Mouse (Mus musculus) heart, adult 8-10 months (tissue): ENCODE results near the gene Mtx2. TPM values are rescaled to one million over a fixed set of nuclear protein-coding genes. Genes with fewer than 3 reads are reported as not detected.
A peak's percentile ranks its signal among the peaks of the same experiment; 100 is the strongest.

Source experiments
- DNase-seq: peaks from one replicate; pipeline ENCODE4 v3.0.0; 2022; ENCODE audit warnings: low spot score
- total RNA-seq, 4 experiments: library from RNA; stranded (reverse); gene quantifications; 2 replicates each; pipeline ENCODE4 v1.2.4; 2022

Gene Mtx2
- 100 to 1,000 TPM; 111 to 125 (median 119) TPM for total RNA-seq

DNA sequence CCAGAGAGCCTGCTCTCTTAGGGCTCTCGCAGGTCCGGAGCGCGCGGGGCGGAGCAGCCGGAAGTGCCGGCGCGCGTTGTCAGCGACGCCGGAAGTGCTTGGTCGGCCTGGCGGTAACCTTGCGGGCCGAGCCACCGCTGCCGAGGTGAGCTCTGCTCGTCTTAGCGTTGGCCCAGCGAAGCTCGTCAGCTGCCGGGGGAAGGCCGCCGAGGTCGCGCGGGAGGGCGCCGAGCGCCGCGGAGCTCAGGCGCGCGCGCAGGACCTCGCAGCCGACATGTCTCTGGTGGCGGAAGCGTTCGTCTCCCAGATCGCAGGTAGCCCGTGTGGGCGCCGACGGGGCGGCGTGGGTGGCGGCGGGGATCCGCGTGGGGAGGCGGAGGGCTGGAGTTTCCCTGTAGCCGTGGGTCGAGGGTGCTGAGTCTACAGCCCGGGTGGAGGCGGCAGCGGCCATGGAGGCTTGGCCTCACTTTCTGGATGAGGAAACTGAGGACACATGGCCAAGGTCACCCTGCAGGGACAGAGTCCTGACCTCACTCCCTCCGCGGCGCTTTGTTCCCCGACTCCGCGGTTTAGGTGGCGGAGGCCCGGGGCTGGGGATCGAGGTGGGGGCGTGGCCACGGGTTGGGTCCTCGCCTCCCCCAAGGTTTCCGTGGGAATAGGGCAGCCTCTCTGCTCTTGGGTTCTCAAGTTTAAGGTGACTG, at the start of gene Mtx2:
Gene Mtx2 (plus strand): TSS at position 74 of the 701 bp plus-strand sequence.
- DNase-seq = peak; percentile 58

DNA sequence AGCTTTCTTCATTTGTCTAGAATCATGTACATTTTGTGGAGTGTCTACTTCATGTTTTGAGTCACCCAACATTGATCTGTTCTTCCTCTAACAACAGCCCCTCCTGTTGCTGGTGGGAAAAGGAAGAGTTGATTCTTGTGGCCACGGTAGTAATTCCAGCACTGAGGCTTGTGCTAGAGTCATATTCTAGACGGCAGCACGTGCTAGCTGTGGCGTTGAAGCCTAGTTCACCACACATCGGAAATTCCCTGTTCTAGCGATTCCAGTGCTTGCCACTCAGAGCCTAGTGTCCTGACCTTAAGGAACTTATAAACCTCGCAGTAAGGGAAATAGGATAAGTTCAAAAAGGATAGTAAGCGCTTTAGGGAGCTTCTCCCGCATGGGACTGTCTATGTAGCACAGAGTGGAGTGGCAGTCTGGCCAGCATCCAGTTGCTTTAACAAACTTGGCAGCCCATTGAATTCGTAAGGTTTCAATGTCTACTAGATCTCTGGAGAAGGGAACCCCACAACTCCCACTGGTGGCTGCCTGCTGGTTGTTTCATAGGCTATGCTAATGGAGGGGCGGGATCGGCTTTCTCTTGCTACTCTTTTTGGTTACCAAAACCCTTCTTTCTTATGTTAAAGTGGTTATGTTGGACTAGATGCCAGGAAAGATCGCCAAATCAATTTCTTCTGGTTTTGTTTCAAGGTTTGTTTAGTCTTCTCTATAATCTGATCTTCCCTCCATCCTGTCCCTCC, 47.9 kb upstream of the Mtx2 start:
- DNase-seq = no peak

DNA sequence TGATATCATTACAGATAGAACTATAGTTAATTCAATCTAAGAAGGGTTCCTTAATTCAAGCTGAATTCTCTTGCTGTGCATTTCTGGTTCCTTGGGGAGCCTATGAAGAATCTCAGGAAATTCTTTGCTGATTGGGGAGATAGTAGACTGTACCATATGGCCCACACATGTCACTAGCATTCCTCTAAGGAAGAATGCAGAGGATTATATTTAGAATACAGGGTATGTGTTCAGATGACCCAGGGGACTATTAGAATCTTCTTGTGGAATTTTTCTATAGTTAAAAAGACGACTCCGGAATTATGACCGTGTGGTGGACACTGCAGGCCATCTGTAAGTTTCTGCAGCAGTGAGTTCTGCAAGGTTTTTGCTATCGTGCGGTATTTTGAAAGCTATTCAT, 44.2 kb upstream of the Mtx2 start:
- DNase-seq = no peak

DNA sequence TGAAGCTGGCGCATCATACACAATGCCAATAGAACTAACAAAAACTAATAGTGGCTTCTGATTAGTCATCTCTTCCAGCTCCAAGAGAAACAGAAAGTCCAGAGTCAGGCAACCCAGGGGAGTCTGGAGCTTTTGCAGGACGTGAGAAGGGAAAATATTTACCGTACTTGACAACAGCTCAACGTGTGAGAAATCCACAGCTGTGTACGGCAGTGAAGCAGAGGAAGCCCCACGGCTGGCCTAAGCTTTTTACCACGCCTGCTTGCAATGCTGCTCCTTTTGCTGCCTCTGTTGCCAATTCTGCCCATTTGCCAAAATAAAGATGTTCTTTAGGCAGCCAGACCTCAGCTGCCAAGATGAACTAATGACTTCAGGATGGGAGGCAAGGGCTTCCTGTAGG, 30.1 kb upstream of the Mtx2 start:
- peak; percentile 24 for DNase-seq

DNA sequence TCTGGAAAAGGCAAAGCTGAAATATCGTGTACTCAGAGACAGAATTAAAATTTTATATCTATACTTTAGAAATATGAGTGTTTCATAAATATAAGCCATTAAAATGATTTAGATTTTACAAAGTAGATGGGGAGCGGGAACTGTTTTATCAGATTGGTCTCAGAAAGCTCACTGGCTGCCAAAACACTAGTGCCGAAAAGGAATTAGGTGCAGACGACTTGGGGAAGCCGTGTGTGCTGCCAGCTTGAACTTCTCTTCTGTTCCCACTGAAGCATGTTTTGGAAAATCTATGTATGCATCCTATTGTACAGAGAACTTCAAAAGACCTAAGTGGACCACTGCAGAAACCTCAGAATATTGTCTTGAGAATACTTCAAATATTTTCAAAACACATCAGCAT, 17.2 kb upstream of the Mtx2 start:
- no peak for DNase-seq

DNA sequence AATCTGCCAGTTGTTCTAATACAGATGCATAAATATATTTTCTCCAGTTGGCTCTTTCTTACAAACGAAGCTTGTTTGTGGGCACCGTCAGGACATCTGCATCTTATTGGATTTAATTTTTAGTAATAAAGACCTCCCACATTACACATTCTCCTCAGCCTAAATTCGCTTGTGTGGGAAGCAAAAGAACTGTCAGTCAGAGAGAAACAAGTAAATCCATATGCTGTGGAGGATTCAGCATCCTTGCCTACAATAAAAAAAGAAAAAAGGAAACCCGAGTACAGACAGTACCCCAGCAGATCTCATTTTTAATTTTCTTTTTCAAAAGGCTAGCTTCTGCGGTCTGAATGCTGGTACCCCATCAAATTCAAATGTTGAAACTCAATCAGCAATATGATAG, 2.9 kb upstream of the Mtx2 start:
- no peak for DNase-seq

DNA sequence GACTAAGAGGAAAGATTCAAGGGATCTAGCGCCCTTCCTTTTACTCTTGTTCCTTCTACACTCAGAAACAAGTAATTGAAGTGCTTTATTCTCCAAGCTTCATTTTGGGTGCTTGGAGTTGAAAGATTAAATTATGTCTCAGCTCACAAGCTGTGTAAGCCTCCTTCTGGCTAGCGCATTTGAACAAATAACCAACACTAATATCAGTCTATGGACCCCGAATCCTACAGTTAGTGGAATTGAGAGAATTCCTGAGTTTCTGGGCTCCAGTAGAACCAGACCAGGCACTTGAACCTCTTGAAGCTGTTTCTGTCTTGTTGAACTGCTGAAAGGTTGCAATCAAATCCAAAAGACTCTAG, 253 bp upstream of the Mtx2 start:
- DNase-seq = no peak

DNA sequence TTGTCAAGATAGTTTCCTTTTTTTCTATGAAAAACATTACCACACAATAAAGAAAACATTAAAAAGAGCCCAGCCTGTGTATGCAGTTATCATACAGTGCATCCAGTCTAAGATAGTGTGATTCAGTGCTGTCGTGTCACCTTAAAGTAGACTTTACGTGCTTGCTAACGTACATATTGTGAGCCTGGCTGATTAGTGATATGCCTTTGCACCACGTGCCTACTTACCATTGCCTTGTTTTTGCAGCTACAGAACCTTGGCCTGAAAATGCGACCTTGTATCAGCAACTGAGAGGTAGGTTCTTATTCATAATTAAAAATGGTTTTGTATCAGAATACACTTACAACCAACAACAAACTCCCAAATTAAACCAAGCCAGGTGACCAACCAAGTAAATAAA, 21.4 kb downstream of the Mtx2 start:
- no peak for DNase-seq

DNA sequence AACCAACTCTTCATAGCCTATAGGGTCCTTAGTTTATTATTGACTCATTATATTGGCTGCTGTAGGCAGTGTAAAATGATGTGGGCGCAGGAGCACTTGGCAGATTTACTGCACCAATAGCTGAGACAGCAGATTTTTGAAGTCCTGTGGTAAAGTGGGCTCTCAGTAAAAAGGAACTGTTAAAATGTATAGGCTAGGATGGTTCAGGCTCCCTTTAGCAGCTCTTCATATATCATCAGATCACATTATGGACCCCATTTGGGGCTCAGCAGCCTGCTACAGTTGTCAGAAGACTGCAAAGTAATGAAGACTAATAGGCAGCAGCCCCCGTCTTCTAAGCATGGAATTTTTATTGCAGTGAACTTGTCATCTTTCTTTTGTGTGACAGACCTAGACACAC, 21.9 kb downstream of the Mtx2 start:
- DNase-seq = no peak

DNA sequence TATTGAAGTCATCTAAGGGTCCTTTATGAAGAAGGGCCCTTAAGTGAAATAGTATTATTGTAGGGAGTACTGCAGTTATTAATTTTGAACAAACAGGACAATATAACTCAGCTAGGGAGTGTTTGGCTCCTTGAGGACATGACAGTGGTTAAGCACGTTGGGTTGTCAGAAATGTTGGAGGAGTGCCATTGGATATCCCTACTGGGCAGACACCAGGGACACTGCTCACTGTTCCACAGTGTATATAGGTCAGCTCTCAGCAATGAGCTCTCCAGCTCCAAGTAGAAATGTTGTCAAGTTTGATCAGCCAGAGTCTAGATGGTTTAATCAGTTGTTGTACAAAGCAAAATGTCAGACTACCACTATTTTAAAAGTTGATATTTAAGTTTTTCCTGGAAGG, 24.4 kb downstream of the Mtx2 start:
- DNase-seq = peak; percentile 49

DNA sequence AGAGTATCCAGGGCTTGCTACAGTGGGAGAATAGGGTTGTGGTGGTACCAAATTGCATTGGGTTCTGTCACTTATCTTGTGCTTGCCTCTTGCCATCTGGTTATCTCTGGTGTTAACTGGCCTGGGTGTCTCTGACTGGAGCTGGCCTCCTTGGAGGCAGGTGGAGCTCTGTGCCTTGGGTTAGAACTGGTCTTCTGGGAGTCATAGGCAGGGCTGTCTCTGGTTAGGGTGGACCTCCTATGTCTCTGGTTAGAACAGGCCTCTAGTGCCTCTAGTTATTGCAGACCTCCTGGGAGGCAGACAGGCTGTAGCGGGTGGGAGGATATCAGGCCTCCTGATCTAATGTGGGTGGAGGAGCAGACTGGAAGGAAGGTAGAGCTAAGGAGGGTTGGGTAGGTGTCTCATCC, 36.5 kb downstream of the Mtx2 start:
- no peak for DNase-seq

DNA sequence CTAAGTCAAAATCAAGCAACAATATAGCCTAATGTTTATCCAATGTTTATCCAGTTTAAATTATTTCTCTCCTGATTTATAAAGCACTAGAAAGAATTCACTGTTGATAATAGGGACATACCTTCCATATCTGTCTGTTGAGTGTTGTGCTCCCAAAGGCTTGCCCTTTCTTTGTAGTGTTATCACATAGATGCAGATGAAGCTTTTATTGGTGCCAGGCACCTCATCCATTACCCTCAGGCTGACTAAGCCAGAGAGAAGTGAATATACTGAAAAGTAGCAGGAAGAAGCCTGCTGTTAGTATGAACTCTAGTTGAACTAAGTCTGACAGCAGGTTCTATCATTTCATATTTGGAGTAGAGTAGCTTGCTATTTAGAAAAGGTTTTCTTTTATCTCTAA, 39.8 kb downstream of the Mtx2 start:
- no peak for DNase-seq

DNA sequence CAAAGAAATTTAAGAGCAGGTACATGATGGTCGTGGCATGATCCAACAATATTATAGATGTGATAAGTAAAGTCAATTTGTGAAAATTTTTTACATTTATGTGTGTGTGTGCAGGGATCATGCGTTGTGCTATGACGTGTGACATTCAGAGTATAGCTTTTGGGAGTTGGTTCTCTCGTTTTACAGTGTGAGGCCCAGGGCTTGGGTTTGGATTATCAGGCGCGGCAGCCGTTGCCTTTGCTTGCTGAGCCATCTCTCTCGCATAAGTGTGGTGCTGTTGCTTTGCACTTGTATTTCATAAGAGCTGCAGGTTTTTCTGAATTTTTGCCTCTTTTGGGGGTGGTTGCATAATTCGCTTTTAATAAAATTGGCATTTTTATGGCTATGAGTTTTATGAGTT, 48.4 kb downstream of the Mtx2 start:
- no peak for DNase-seq

DNA sequence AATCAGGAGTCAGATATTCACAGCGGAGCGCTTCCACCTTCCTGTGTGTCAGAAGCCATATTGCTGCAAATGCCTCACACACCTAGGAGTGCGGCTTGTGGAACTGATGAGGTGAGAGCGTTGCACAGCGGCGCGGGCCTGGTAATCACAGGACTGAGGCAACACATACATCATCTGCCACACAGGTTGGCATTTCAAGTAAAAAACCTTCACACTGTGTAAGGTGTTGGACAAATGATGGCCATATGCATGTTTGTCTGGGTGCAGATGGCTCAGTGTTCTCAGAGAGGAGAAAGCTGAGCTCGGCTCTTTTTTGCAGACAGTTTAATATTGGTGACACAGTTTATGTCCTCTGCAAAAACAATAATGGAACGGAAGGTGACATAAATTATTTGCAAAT, 58.8 kb downstream of the Mtx2 start:
- no peak for DNase-seq

DNA sequence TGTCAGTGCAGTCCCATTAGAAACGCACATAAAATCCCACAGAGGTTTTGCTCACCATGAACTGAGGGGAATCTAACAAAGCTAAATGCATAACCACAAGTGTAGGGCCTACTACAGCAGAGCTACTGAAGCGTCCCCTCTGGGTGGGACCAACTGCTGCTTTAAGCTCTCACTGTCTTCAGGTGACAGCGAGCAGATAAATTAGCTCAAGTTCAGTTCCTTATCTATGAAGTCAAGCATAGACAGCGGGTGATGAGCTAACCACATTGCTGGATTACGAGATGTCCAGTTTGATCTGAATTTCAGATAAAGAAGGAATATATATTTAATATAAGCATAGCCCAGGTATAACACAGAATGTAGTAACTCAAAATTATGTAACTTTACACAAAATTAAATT, 66.3 kb downstream of the Mtx2 start:
- DNase-seq = no peak

DNA sequence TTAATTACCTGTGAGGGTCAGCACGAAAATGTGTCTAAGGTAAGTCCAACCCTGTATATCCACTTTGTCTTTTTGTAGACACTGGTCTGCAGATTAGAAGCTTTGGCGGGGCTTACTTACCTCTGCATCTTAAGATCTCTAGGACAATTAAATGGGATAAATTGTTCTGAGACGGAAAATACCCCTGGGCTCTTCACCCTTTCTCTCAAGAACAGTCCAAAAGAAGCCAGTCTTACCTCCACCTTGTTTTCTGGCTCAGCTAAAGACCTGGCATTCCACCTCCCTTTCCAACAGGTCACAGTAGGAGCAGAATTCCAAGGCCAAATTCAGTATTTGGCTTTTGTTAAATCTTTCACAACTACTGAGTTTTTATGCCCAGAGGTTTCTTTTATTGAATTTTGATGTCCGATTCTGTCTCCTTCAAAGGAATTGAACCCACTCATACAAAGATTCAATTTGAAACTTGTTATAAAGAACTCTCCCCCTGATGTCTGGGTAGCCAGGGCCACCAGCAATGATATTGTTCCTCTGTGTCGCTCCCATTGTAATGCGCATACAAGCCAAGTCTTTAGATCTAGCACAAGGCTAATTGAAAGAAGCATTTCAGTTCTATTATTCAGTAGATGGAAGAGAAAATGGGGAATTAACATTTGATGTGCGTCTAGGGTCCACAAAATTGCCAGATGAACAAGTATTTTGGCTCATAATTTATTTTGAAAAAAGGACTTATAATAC, 67.4 kb downstream of the Mtx2 start:
- DNase-seq = no peak

DNA sequence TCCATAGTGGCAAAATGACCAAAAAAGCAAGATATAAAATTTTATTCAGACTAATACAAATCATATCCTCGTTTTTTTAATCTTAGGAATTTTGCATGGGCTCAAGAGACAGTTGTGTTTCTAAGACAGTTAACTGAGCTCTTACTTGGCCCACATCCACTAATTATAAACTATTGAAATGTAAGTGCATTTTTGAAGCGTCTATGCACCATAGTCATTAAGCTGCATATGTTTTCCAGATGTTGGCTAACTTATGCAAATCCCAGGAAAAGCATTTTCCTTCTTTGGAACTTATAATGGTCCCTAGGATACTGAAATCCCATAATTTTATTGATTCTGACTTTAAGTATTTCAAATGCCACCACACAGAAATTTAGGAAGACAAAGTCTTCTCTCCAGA, 68.5 kb downstream of the Mtx2 start:
- DNase-seq = no peak

DNA sequence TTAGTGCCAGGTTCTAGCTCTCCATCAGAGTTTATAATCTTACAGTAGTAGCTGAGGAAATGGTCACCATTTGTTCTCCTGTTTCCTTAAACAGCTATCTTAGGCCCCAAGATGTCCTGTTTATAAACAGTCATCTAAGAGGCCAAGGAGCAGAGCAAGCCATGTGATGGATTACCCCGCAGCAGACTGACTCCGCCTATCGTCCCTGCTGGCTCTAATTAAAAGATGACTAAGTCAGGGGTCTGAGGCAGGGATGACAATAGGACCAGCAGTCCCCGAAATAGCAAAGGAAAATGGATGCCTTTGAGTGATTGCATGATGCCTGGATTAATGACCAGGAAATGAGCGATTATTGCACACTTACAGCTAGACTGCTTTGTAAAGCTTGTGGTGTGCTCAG, 74.4 kb downstream of the Mtx2 start:
- DNase-seq = no peak

DNA sequence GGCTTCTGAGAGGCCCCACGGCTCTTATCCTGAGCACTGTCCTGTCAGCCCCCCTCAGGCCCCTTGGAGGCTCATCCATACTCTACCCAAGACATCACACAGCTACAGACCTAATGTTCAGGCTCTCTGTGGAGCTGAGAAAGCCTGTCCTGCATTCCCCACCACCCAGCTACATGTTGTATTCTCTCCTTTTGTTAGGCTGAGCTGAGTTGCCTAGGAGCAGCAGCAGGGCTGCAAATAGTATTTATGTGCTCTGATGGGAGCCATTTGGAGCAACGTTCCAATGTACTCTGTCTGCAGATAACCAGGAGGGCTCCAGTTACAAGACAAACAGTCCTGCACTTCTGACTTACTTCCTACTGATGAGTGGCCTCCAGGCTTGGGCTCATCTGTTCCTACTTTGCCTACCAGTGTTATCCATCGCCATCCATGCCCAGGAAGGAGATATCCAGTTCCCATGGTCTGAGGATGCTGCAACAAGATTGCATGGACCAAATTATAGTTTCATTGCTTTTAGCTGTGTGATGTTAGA, 76.2 kb downstream of the Mtx2 start:
- DNase-seq = no peak

DNA sequence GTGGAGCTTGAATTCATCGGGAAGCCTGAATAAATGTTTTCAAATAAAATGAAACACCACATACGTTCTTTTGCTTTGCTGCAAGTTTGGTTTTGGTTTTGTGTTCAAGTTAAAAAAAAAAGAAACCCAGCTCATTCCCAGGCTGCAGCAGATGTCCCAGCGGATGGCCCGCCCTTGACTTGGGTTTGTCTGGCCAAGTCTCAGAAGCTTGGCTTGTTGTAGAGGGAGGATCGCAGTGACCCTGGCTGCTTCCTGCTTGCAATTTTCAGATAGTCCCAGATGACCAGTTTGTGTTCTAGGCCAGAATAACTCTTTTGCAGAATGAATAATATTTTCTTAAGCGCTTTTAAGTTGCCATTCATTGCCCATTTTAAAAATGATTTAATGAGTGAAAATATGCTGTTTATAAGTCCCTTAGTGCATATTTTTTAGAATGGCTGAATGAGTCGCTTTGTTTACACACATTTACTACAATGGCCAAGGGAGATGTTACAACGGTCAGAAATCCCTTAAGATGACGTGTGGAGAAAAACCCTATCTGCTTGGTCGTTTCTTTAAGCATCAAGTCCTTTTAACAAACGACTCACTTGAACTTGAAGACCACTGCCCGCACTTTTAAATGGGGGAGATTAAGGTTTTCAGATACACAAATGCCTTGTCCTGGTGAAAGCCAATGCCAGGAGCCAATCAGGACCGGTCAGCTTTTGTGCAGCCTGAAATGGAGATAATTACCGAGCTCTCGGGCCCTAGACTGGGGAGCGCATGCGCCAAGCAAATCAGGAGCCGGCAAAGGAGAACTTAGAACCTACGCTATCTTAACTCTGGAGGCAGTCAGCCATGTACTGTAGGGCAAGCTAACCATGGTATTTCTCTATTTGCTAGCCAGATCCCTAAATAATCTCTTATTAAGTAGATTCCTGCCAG, 82.0 kb downstream of the Mtx2 start:
- peak; percentile 82 for DNase-seq

DNA sequence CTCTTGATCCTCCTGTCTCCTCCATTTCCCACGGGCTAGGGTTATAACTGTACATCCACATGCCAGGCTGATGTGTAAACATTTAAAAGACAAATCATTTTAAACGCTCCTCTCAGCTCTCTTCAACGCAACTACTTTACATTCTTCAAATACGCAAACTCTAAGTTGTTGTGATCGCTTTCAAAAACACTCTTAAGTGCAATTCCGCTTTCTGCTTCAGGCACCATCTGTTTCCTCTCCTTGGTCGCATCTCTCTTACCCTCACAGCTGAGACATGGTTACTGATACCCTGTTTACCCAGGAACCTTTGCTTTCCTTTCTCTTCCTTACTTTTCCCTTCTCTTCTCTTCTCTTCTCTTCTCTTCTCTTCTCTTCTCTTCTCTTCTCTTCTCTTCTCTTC, 86.4 kb downstream of the Mtx2 start:
- no peak for DNase-seq
